Mouse (Mus musculus) mesoderm, embryonic 11.5 days (tissue): ENCODE measurements at regions not wholly inside any gene's neighbourhood (a gene's known extent, or its start where the extent isn't known, plus 50 kb on each side); places are given as distances from the start of the nearest gene placed in this dataset.
A peak's percentile ranks its signal among the peaks of the same experiment; 100 is the strongest.

ENCODE experiments used
- DNase-seq: peaks from one replicate; pipeline ENCODE4 v3.0.0-alpha.2; 2012; ENCODE audit warnings: low read depth, low spot score

DNA sequence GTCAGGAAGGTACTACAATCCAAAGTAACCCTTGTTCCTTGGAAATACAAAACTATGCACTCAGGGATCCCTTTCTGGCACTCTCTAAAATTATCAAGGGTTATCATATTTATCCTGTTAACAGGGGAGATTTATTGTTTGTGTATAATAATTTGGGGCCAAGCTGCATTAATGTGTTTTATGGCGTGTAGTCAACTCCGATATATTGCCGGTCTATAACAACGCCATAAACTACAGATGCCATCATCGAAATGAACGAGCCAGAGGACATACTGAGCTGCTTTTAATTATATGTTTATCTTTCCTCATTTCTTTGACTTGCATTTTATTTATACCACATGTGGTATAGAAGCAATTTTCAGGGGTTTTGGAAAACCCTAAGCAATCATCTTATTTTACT is 147.2 kb downstream of the Nr2f2 start:
- DNase-seq = no peak

DNA sequence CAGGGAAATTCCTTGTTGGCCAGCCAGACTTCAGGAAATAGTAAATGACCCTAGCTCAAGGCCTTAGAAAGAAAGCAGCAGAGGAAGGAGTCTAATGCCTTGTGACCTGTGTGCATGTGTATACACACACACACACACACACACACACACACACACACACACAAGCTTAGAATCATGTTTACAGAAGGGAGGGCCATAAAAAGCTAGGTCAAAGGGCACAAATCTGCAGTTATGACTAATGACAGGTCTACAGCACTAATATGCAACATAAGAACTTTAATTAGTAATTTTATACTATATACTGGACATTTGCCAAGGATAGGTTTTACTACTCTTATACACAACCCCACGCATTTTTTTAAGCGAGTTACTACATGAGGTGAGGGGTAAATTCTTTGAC is 149.4 kb downstream of the Nr2f2 start:
- no peak for DNase-seq

DNA sequence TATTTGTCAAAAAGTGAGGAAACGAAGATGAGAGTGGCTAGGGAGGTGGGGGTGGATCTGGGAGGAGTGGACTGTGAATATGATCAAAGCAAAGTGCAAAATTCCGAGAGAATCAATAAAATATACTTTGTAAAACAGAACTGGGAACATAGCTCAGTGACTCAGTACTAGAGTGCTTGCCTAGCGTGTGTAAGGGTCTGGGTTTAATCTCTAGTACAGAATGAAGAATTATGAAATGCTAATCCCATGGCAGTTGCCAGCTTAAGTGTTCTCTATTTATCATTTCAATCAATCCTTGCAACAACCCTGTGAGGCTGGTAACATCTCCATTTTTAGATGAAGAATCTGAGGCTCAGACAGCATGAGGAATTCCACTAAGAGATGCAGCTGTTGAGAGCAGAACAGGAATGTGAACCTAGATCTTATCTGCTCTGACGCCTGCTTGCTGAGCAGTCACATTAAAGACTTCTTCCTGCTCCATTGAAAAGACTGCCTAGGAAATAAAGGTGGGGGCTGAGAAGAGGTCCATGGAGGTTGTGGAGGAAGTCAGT is 152.5 kb downstream of the Nr2f2 start:
- peak; percentile 43 for DNase-seq

DNA sequence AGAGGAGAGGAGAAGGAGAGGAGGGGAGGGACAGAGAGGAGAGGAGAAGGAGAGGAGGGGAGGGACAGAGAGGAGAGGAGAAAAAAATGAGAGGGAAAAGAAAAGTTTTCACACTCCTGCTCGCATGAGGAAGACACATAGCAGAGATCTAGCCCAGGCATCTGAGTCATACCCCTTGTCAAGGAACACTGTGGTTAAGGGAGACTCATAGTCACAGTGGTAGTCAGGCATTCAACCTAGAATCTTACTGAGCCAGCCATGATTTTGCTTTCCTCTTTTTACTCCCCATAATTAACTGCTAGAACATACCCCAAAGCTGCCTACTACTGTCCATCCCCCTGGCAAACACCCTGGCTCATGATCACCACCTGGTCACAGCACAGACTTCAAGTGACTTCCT is 160.6 kb downstream of the Nr2f2 start:
- DNase-seq = no peak

DNA sequence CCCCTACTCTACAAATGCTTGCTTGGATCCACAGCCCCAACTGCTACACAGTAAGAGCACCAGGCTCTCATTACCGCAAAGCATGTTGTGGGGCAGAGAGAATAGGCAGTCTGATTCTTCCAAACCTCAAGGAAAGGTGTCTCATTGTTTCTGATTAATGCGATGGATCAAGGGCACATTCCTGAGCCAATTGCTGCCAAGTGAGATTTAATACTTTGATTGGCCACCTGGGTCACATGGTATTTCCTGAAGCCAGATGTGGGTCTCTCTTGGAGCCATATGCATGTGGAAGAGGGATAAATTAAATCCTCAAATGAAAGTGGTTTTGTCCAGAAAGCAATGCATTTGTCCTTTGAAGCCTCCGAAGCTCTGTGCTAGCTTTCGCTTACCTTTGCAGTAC is 166.3 kb downstream of the Nr2f2 start:
- peak; percentile 39 for DNase-seq

DNA sequence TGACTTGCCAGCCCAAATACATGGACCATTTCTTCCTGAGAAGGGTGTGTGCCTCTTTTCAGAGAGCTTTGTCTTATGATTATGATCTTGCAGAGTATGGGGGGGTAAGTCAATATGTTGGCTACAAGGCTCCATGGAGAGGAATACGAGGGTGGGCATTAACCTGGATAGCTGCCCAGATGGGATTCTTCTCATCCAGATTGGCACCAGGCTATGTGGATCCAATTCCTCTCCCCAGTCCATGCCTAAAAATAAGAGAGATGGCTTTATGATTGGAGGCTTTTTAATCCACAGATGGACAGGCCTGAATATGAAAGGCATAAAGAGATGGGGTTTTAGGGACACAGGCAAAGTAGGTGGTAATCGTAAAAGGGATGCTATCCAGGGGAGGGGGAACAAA is 187.6 kb downstream of the Nr2f2 start:
- no peak for DNase-seq

DNA sequence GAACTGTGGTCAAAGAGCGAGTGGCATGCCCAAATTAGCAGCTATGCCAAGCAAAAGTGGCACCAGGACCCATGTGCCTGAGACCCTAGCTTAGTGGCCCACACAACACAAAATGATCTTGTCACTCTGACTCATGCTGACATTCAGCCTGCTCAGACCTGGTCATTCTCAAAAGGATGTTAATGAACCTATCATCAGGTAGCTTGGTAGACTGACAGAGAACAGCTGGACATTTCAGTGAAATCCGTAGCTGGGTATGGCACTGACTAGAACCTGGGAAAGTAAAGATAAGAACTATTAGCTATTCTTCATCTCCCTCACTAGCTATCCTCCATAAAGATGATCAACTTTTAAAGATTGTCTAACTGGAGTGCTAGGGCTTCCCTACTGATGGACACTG is 188.5 kb downstream of the Nr2f2 start:
- DNase-seq = no peak

DNA sequence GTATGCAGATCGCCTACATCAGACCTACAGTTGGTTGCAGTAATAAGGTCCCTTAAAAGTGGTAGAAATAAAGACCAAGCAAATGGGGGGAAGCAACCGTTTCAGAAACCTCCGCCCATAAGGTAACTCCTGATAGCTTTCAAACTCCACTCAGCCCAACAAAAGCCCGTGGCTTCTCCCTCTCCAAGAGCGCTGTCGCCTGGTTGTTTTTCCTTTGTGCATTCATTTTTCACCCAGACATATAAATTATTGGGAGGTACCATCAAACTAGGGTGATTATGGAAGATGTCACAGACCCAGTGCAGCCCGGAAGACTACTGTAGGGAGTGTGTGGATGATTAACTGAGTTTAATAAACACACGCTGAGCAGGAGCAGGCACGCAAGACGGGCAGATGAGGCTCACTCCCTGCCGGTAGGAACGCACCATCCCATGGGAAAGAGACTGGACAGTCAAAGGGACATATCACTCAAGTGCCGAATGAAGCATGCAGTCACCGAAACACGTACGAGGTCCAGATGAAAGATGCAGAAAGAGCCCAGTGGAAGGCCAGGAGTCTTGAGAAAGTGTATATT is 189.8 kb downstream of the Nr2f2 start:
- peak; percentile 27 for DNase-seq

DNA sequence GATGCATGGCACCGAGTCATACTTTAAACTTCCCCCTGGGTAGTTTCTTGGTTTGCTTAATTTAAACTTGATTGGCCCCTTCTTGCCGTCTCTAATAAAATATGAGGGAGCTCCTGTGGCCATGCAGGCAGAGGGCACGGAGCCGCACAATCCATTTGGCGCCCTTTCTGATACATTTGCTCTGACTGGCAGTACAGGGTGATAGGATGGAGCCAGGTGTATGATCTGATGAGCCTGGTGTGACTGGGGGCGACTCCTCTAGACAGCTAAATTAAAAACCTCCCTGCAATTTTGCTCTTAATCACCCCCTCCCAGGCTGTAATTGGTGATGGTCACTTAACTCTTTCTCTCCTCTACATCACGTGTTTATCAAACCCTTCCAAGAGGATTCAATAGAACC is 190.4 kb downstream of the Nr2f2 start:
- DNase-seq = no peak

DNA sequence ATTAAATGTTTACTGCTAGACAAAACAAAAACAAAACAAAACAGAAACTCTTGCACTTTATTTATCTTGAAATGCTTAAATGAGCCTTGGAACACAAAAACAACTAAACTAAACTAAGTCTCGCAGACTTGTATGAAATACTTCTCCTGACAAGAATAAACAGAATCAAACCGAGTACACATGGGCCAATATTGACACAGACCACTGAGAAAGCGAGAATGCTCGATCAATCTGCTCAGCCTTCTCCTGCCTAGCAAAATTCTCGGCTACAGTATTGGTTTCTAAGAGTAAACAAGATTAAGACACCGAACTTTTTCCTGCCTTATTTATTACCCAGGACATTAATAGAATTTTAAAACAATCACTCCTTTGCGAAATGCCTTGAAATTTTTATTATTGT is 194.1 kb downstream of the Nr2f2 start:
- DNase-seq = no peak

DNA sequence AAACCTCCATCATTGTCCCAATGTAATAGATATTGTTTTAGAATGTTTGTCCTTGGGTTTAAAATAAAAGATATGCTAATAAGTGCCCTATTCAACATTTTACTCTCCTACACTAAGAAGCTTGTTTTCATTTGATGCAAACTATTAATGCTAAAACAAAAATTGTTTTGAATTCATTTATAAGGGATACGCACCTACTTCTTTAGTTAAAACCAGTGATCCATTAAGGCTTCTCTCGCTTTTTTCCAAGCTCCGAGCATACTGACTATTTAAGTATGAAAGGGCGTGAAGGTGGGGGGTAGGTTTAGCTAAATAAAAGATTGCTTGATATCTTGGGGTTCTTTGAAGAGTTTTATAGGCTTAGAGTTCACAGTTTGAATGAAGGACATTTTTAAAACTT is 195.1 kb downstream of the Nr2f2 start:
- no peak for DNase-seq

DNA sequence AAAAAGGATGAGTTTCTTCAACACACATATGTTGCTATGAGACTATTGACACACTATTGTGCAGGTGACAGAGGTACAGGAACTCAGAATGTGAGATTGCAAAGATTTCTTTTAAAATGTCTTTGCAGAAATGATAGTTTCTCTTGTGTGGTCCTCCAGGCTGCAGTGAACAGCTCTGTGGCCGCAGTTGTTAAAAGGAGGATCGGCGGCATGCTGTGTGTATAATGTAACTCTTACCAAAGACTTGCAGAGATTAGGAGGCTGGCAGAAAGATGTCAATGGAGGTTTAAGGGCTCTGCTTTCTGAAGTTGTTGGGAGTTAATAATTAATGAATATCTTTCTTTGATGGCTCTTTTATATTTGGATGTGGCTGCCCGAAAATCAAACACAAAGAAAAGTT is 198.5 kb downstream of the Nr2f2 start:
- no peak for DNase-seq

DNA sequence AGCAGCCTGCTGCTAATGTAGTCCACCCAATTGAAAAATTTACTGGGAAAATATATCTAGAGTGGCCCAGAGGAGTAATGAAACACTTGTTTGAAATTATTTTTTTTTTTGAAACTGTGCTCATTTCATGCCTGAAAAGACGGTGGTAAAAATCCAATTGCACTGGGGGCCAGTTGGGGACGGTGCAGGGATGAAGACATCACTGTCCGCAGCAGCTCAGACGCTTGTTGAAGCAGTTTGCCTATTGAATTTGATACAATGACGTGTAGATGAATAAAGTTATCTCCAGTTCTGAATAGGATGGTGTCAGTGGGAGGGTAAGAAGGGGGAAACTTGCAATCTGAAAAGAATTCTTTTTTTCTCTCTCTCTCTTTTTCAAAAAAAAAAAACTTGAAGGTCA is 200.5 kb downstream of the Nr2f2 start:
- DNase-seq = no peak

DNA sequence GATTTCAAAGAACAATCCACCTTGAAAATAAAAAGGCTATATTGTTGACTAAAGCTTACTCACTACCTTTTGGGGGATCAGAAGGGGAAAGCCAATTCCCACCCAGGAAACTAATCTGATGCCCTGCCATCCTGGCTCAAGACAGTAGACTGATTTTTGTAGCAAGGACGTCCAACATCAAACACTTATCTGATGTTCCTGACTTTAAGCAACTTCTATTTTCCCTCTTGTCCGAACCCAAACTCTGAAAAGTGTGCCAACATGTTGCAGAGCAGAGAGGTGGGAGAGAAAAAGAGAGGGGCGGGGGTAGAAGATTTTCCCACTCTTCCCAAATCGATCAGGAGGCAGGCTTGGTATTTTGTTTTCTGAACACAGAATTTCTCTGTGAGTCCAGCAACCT is 201.0 kb downstream of the Nr2f2 start:
- DNase-seq = no peak

DNA sequence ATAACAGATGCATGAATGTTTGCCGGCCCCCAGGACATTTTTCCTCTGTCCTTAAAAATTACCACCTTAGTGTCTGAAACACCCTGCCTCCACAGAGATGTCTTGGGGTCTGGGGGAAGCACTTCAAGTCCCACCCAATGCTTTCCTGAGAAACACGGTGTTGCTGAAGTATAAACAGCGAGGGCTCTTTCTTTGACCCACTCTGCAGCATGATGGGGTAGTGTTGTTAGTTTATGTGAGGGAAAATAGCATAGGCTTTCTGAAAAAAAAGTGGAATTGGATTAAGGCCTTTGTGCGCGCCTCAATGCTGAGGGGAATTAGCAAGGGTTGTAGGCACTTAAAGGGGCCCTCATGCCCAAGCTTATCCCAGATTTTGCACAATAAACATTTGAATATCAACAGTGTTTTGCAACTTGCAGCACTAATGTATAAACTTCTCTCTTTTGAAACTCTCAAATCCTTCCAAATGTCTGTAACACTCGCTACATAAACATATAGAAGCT is 201.8 kb downstream of the Nr2f2 start:
- no peak for DNase-seq

DNA sequence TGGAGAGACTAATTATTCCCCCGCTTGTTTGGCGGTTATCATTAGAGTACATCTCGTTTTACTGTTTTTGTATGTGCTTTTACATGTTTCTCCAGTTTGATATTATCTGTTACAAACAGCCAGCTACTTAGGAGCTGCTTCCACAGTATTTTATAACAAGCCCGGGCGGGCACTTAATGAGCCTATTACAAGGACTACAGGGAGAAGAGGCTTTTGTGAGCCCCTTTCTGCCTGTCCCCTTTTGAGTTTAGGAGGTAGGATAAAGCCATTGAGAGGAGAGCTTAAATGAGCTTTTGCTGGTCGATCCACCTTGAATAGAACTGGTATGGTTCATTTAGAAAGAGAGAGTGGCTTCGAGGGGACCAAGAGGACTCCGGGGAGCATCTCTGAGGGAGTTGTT is 208.0 kb downstream of the Nr2f2 start:
- DNase-seq = no peak

DNA sequence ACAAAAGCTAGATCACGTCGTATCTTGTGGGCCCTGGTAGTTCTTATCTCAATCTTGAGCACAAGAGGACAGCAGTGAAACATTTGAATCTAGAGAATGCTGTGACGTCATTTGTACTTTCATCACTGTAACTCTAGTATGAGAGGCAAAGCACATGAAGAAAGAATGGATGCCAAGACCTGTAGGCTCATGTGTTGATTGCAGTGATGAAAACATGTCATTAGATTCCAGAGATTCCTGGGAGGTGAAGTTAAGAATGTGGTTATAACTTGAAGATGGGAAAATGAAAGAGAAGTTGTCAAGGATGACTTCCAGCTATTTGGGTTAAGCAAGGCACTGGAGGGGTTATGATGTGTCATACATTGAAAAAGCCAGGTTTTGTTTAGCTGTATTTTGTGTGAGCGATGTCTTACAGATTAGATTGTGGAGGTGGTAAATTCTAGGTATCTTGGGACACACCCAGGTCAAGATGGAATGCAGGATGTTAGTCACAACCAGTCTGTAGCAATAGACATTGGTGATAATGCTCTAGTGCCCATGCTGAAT is 221.7 kb downstream of the Nr2f2 start:
- DNase-seq = no peak

DNA sequence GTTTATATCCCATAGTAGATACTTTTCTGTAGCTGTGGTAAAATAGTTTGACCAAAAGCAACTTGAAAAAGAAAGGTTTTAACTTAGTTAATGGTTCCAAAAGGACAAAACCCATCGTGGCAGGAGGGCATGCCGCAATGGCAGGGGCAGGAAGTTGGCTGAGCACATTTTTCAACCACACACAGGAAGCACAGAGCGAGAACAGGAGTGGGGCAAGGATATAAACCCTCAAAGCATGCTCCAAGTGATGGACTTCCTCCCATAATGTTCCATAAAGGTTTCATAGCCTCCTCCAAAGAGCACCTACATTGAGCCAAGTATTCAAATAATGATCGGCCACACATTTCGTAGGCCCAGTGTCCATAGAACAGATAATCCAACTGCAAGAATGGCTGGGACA is 229.7 kb downstream of the Nr2f2 start:
- no peak for DNase-seq

DNA sequence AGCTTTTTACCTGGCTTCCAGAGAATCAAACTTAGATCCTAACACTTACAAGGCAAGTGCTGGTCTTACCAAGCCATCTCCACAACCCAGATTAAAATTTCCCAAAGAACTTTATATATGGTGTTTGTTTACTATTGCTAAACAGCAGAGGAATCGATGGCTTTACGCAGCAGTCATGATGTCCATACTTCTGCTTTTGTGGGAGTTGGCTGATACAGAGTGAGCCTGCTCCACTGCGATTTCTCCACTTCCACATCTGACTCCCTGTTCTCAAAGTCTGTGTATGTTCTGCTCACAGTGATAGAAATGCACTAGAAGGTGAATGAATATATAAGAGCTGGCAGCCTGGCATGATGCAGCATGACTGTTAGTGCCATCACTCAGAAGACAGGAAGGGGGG is 231.1 kb downstream of the Nr2f2 start:
- DNase-seq = no peak

DNA sequence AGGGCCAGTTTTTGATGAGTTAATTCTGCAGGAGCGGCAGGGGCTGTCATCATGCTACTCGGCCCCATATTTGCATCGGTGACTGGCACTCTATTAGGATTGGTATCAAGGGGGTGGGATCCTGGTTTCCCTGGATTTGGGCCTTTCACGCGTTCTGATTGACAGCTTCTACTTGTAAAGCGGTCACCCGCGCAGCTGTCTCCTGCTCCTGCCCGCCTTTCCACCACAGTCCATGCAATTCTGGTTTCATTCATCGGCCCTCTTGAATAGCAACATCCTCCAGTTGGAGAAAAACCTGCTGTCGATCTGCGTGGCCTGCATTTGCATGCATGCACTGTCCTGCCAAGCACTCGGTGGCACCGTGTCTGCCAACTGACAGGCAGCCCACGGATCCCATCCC is 236.6 kb downstream of the Nr2f2 start:
- no peak for DNase-seq

DNA sequence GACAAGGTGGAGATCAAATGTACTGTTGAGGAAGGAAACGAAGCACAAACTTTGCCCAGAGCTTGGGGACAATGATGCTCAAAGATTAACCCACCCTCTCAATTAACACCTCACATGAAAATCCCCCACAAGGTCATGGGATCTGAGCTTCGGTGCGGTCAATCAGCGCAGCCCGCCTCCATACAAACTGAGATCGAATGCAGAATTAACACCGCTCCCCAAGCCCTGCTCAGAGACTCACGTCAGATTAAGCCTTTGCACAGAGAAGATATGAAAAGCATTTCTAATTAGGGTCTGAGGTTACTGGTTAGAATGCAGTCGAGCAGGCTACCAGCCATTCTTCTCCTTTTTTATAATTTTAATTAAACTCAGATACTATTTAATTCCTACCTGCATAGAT is 243.7 kb downstream of the Nr2f2 start:
- DNase-seq = no peak

DNA sequence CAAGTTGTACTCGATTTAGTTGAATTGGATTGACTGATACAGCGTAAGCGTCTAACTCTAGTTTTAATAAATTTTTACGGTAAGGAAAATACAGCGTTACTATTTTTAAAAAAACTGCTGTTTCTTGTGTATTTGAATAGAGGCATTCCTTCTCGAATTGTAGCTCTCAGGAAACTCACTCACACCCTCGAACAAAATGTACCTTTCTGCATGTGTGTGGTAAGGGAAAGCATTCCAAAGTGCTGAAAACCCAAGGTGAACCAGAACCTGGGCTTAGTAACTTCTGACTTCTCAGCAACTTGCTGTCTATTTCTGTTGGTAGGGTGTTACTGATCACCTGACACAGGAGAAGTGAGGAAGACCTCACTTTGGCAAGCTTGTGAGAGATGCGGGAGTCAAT is 247.0 kb downstream of the Nr2f2 start:
- no peak for DNase-seq

DNA sequence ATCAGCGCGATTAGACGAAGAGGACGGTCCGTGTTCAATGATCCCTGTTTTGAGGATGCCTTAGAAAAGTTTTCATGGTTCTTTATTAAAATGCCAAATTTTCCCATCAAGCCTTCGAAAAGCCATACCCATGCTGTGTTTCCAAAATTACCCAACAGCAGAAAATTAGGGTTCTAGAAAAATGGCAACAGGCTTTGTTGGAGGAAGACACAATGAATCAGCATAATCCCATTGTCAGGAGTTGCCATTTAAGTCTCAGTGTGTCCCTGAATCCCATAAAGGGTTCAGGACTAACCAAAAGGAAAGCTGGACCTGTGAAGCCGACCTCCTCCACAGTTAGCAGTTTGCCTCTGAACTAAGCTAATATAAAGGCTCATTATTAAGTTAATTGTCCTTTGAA is 247.6 kb downstream of the Nr2f2 start:
- DNase-seq = no peak
